Mouse (Mus musculus) gonadal fat pad, adult 2 months (tissue): Measurements from ENCODE around the gene 9030612E09Rik. TPM values are rescaled to one million over a fixed set of nuclear protein-coding genes. Genes with fewer than 3 reads are reported as not detected.

ENCODE experiments used
- DNase-seq: peaks from one replicate; pipeline ENCODE4 v3.0.0-alpha.2; 2012; ENCODE audit warnings: low read depth
- polyA plus RNA-seq: library from polyadenylated mRNA; depleted of rRNA; stranded (reverse); fragments of >200 nt; gene quantifications from 2 replicates; pipeline ENCODE4 v1.2.3, GENCODE M21; 2012; rRNA removed

Gene 9030612E09Rik
- polyA plus RNA-seq: 0.26 and 0.32 TPM in 2 replicates

GRCm38 (mm10) chr10:43174326-43175155, at the start of gene 9030612E09Rik, which contains the start of gene Sobp:
Gene 9030612E09Rik, plus strand, starts transcription at chr10:43174704.
Gene Sobp, minus strand, starts transcription at chr10:43174530.
- DNase-seq: no peak

- no peak for DNase-seq
Measured at GRCm38 (mm10) chr10:43128750-43129149, 45.8 kb upstream of the 9030612E09Rik start.

- DNase-seq: no peak
Measured at GRCm38 (mm10) chr10:43134027-43134426, 40.5 kb upstream of the 9030612E09Rik start.

- no peak for DNase-seq
Measured at GRCm38 (mm10) chr10:43143173-43143572, 31.3 kb upstream of the 9030612E09Rik start.

GRCm38 (mm10) chr10:43148456-43148855, 26.0 kb upstream of the 9030612E09Rik start:
- DNase-seq: no peak

GRCm38 (mm10) chr10:43152643-43153042, 21.9 kb upstream of the 9030612E09Rik start:
- no peak for DNase-seq

- DNase-seq: no peak
Measured at GRCm38 (mm10) chr10:43155046-43155560, 19.4 kb upstream of the 9030612E09Rik start.

GRCm38 (mm10) chr10:43158917-43159316, 15.6 kb upstream of the 9030612E09Rik start:
- DNase-seq: no peak

- DNase-seq: no peak
Measured at GRCm38 (mm10) chr10:43159333-43159732, 15.2 kb upstream of the 9030612E09Rik start.

GRCm38 (mm10) chr10:43162318-43162717, 12.2 kb upstream of the 9030612E09Rik start:
- no peak for DNase-seq

- no peak for DNase-seq
Measured at GRCm38 (mm10) chr10:43164406-43164805, 10.1 kb upstream of the 9030612E09Rik start.

- DNase-seq: no peak
Measured at GRCm38 (mm10) chr10:43166146-43166545, 8.4 kb upstream of the 9030612E09Rik start.

- no peak for DNase-seq
Measured at GRCm38 (mm10) chr10:43166817-43167216, 7.7 kb upstream of the 9030612E09Rik start.

GRCm38 (mm10) chr10:43168847-43169246, 5.7 kb upstream of the 9030612E09Rik start:
- DNase-seq: no peak

- DNase-seq: no peak
Measured at GRCm38 (mm10) chr10:43171106-43171505, 3.4 kb upstream of the 9030612E09Rik start.

- DNase-seq: no peak
Measured at GRCm38 (mm10) chr10:43172066-43172465, 2.4 kb upstream of the 9030612E09Rik start.

- no peak for DNase-seq
Measured at GRCm38 (mm10) chr10:43172554-43172953, 1.9 kb upstream of the 9030612E09Rik start.

- DNase-seq: no peak
Measured at GRCm38 (mm10) chr10:43173141-43173827, 1.2 kb upstream of the 9030612E09Rik start.

- no peak for DNase-seq
Measured at GRCm38 (mm10) chr10:43173828-43174325, 627 bp upstream of the 9030612E09Rik start.

GRCm38 (mm10) chr10:43175156-43175601, 675 bp downstream of the 9030612E09Rik start:
- DNase-seq: no peak

GRCm38 (mm10) chr10:43180313-43180912, 5.9 kb downstream of the 9030612E09Rik start:
- no peak for DNase-seq

GRCm38 (mm10) chr10:43200206-43200605, 25.7 kb downstream of the 9030612E09Rik start:
- no peak for DNase-seq
